Mouse (Mus musculus) adrenal gland, adult 8-10 months (tissue): ENCODE measurements at regions not wholly inside any gene's neighbourhood (a gene's known extent, or its start where the extent isn't known, plus 50 kb on each side); places are given as distances from the start of the nearest gene placed in this dataset.

Experiments
- DNase-seq: peaks from one replicate; pipeline ENCODE4 v3.0.0; 2022

- peak; percentile 43 for DNase-seq
These were observed 180.5 kb upstream of the Runx1 start for GRCm38 (mm10) chr16:93006321-93006984.

DNA sequence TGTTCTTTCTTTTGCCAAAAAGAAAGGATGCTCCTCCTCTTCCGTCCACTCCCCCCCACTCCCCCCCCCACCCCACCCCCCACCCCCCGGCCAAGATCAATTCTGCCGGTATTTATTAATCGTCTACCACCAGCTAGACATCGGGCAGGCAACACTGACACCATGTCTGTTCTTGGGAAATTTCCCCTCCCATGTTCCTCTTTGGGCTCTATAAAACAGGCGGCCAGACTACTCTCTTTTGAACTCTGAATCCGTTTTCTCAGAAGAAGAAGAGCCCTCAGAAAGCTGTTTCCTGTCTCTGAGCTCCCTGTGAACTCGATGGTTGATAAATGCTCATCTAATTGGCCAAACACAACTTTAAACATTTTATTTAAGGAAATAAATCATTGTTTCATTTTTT is 179.5 kb upstream of the Runx1 start:
- no peak for DNase-seq

GRCm38 (mm10) chr16:93003830-93004229 is 177.9 kb upstream of the Runx1 start:
- DNase-seq: no peak

DNA sequence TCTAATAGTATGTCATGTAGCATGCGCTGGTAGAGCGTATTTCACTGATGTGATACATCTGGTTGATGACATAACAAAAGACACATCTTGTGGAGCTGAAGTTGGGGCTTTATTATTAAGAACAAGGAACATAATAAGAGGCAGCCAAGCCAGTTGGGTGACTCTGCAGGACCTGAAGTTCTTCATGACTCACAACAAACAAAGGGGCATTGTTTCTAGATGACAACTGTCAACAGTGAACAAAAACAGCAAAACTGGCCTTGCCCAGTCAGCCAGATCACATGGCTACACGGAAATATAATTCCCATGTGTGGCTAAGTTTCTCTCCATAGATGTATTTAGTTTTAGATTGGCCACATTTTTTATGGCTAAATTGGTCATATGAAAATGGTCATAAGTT is 172.7 kb upstream of the Runx1 start:
- DNase-seq: no peak

GRCm38 (mm10) chr16:92997636-92998035 is 171.7 kb upstream of the Runx1 start:
- no peak for DNase-seq

GRCm38 (mm10) chr16:92995993-92996350 is 170.0 kb upstream of the Runx1 start:
- DNase-seq: no peak

GRCm38 (mm10) chr16:92995132-92995992 is 169.4 kb upstream of the Runx1 start:
- DNase-seq: no peak

GRCm38 (mm10) chr16:92992876-92993275 is 166.9 kb upstream of the Runx1 start:
- no peak for DNase-seq

DNA sequence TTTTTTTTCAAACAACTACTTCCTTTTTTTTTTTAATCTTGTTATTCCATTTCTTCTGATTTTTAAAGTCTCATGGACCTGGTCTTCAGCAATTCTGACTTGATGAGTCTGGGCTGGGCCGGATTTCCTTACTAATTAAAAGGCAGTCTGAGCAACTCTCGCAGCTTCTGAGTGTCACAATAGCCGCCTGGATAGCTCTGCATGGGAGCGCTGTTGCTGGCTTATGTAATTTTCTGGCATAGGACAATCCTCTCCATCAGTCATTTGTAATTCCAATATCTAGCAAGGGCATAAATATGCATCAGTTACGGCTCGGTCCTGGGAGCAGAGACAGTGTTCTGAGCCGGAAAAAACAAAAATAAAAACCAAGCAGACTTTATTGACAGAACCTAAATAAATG is 165.5 kb upstream of the Runx1 start:
- DNase-seq: no peak

GRCm38 (mm10) chr16:92988416-92988815 is 162.5 kb upstream of the Runx1 start:
- no peak for DNase-seq

DNA sequence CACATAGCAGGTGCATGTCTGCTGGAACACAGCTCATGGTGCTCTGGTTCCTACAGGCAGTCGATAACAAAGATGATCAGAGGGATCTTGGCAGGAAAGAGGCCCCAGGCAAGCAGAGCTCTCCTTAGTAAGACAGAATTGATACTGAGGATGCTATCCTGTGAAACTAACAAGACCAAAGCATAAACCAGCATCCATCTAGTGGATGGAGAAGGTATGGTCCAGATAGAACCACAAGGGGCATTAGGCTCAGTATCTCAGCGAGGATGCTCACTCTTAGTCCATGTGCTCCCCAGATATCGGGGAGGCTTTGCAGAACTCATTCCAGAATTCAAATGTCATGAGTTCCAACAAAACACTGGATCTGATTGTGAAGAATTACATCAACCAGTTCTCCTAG is 162.1 kb upstream of the Runx1 start:
- DNase-seq: no peak

- no peak for DNase-seq
These were observed 159.8 kb upstream of the Runx1 start for GRCm38 (mm10) chr16:92985768-92986167.

DNA sequence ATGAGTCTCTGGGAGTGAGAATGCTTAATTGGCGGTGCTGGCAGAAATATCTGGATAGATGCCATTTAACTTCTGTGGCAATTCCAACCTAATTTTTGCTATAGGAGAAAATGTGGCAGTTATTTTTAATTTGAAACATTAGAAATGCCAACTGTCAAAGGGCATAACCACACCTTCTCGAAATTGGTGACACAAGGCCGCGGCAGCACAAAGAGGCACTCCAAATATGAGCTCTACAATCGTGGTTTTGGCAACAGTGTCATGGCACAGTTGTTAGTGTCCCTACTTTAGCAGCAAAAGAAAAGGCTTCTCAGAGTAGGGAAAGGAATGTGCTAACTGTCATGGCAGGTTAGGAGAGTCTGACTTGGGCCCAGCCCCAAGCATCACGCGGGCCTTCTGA is 157.0 kb upstream of the Runx1 start:
- DNase-seq: no peak

- peak; percentile 64 for DNase-seq
These were observed 153.8 kb upstream of the Runx1 start for GRCm38 (mm10) chr16:92979620-92980330.

GRCm38 (mm10) chr16:92976097-92976496 is 150.1 kb upstream of the Runx1 start:
- no peak for DNase-seq

DNA sequence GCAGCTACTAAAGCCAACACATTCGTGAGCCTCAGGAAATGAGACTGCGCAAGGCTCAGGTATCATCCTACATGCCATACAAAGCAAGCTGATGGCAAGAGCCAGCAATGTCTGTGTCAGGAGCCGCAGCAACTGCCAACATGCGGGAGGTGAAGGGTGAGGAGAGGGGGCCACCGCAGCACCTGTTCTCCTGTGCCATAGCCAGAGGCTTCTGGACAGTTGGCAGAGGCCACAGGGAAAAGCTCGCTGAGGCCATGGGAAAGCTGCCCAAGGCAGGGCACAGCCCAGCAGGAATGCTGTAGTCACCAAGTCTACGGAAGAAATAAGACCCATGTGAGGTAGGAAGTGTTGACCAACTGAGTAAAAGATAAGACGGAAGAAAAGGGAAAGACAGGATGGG is 149.1 kb upstream of the Runx1 start:
- no peak for DNase-seq

- no peak for DNase-seq
These were observed 146.7 kb upstream of the Runx1 start for GRCm38 (mm10) chr16:92972681-92973080.

DNA sequence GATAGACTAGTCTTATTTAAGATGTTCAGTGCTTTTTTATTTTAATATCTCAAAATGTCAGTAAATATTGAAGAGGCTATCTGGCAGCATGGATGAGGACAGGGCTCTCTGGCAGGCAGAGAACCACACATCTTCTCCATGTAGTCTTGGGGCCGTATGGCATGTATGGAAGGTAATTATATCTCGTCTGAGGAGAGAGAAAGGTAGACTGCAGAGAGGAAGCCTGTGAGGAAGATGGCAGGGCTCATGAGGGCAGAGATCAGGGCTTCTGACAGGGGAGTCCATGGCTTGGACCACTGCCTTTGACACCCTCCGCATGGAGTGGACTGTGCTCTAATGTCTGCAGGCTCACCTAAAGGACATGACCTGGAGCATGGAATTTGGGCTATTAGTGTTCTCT is 146.0 kb upstream of the Runx1 start:
- DNase-seq: no peak

GRCm38 (mm10) chr16:92970587-92970986 is 144.6 kb upstream of the Runx1 start:
- no peak for DNase-seq

DNA sequence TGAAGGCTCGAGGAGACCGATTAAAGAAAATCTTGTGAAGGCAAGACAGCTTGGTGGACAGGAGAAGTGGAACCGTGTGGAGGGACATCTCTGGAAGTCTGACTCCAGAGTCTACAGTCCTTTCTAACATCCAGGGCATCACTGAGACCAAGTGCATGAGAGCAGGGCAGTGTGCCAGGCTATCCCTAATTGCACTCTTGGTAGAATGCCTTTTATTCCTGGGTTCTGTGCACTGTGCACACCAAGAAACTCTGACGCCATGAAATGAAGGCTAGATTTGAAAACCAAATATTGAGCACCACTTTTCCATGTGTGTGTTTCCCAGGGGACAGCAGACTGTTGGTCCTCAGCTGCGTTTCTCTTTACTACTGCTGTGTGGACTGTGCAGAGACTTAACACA is 143.1 kb upstream of the Runx1 start:
- DNase-seq: no peak

DNA sequence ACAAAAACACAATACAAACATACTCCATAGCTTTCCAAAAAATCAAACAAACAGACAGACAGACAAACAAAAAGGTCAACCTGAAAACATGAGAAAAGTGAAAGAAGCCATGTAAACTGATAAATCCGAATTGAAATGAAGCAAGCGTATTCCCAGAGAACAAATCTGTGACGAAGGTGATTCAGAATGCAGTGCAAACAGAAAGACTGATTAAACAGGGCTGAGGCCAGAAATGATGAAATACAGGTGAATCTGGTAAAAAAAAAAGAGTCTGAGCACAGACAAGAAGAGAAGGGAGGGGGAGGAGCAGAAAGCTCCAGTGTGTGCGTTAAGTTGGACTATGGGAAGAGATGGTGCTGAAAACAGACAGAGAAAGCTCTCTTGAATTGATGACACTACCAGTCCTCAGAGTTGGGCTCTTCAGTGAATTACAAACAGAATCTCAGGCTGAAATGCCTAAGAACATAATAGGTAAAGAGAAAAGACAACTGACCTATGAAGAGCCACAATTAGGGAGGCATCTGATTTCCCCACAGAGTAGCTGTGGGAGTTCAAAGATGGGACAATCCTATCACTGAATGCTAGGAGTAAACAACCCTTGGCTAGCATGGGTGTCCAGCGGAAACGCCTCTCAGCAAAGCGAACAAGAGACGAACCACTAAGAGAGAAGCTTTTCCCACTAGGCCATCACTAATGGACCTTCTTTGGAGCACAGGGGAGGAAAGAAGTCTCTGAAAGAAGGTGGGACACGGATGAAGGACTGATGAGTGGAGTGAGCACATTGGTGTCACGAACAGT is 140.3 kb upstream of the Runx1 start:
- no peak for DNase-seq

DNA sequence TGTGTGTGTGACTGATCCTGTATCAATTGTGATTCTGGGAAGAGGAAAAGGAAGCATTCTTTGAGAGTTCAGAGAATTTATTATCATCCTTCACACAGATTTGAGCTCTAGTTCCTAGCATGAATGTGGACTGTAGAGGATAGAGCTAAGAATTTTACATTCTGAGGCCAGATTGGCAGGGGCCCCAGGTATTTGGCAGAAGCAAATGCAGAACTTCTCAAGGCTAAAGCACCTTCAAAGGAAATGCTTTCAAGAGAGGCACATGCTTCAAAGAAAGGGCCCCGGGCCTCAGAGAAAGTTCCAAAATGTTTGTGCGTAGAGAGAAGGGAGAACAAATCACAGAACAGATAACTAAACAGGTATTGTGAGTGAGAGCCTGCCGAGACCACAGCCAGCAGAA is 139.7 kb upstream of the Runx1 start:
- peak; percentile 42 for DNase-seq

DNA sequence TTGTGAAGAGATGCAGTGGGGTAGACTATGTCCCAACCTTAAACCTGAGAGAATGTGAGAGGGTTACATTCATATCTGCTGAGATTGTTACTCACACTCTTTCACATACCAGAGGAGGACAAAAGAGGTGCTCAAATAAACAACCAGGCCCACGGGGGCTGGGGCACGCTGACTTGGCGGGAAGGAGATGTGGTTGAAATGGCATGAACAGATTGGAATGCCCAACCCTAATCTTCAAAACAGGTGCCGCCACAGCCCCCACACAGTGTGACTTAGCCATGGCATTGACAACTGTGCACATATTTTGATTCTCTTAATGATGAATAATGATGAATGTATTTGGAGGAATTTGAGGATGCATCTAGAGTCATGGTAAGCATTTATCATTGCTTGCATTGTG is 137.6 kb upstream of the Runx1 start:
- no peak for DNase-seq
